Mouse (Mus musculus): ENCODE measurements around the gene Iqsec3.

Iqsec3 gene

GRCm38 (mm10) chr6:121456651-121457050 is 16.8 kb downstream of the Iqsec3 start:
- no peak for ATAC-seq (ENCODE audit: insufficient number of reproducible peaks, low FRiP score, low TSS enrichment)

- ATAC-seq (ENCODE audit: insufficient number of reproducible peaks, low FRiP score, low TSS enrichment): no peak
Observed at GRCm38 (mm10) chr6:121454549-121455494, 18.7 kb downstream of the Iqsec3 start.

GRCm38 (mm10) chr6:121453776-121454175 is 19.7 kb downstream of the Iqsec3 start:
- ATAC-seq (ENCODE audit: insufficient number of reproducible peaks, low FRiP score, low TSS enrichment): no peak

- ATAC-seq (ENCODE audit: insufficient number of reproducible peaks, low FRiP score, low TSS enrichment): no peak
Observed at GRCm38 (mm10) chr6:121451703-121452102, 21.8 kb downstream of the Iqsec3 start.

GRCm38 (mm10) chr6:121440696-121441220 is 32.7 kb downstream of the Iqsec3 start:
- ATAC-seq (ENCODE audit: insufficient number of reproducible peaks, low FRiP score, low TSS enrichment): no peak

GRCm38 (mm10) chr6:121424830-121425229 is 48.6 kb downstream of the Iqsec3 start:
- ATAC-seq (ENCODE audit: insufficient number of reproducible peaks, low FRiP score, low TSS enrichment): no peak

GRCm38 (mm10) chr6:121424403-121424802 is 49.1 kb downstream of the Iqsec3 start:
- ATAC-seq (ENCODE audit: insufficient number of reproducible peaks, low FRiP score, low TSS enrichment): no peak

- ATAC-seq (ENCODE audit: insufficient number of reproducible peaks, low FRiP score, low TSS enrichment): no peak
Observed at GRCm38 (mm10) chr6:121412558-121413297, 60.8 kb downstream of the Iqsec3 start.

- ATAC-seq (ENCODE audit: insufficient number of reproducible peaks, low FRiP score, low TSS enrichment): no peak
Observed at GRCm38 (mm10) chr6:121407571-121408011, 65.9 kb downstream of the Iqsec3 start.

- ATAC-seq (ENCODE audit: insufficient number of reproducible peaks, low FRiP score, low TSS enrichment): no peak
Observed at GRCm38 (mm10) chr6:121405311-121405710, 68.2 kb downstream of the Iqsec3 start.

- no peak for ATAC-seq (ENCODE audit: insufficient number of reproducible peaks, low FRiP score, low TSS enrichment)
Observed at GRCm38 (mm10) chr6:121402661-121403244, 70.7 kb downstream of the Iqsec3 start.

GRCm38 (mm10) chr6:121401826-121402660 is 71.4 kb downstream of the Iqsec3 start:
- ATAC-seq (ENCODE audit: insufficient number of reproducible peaks, low FRiP score, low TSS enrichment): no peak

GRCm38 (mm10) chr6:121401140-121401539 is 72.3 kb downstream of the Iqsec3 start:
- ATAC-seq (ENCODE audit: insufficient number of reproducible peaks, low FRiP score, low TSS enrichment): no peak

- ATAC-seq (ENCODE audit: insufficient number of reproducible peaks, low FRiP score, low TSS enrichment): peak; percentile 34; the same call in 1 of the 2 replicates
Observed at GRCm38 (mm10) chr6:121392610-121393252, 80.7 kb downstream of the Iqsec3 start.

GRCm38 (mm10) chr6:121385397-121385796 is 88.1 kb downstream of the Iqsec3 start:
- no peak for ATAC-seq (ENCODE audit: insufficient number of reproducible peaks, low FRiP score, low TSS enrichment)

- ATAC-seq (ENCODE audit: insufficient number of reproducible peaks, low FRiP score, low TSS enrichment): no peak
Observed at GRCm38 (mm10) chr6:121382071-121382470, 91.4 kb downstream of the Iqsec3 start.

- ATAC-seq (ENCODE audit: insufficient number of reproducible peaks, low FRiP score, low TSS enrichment): no peak
Observed at GRCm38 (mm10) chr6:121380576-121380975, 92.9 kb downstream of the Iqsec3 start.

GRCm38 (mm10) chr6:121378256-121378655 is 95.2 kb downstream of the Iqsec3 start:
- ATAC-seq (ENCODE audit: insufficient number of reproducible peaks, low FRiP score, low TSS enrichment): no peak

- no peak for ATAC-seq (ENCODE audit: insufficient number of reproducible peaks, low FRiP score, low TSS enrichment)
Observed at GRCm38 (mm10) chr6:121376159-121376558, 97.3 kb downstream of the Iqsec3 start.
